Mouse (Mus musculus): ENCODE results near the gene Cox19. TPM values are rescaled to one million over a fixed set of nuclear protein-coding genes. Genes with fewer than 3 reads are reported as not detected.

Gene Cox19
- total and polyA plus RNA-seq, 3 experiments = 53.0 to 73.2 TPM; not detected in 1

DNA sequence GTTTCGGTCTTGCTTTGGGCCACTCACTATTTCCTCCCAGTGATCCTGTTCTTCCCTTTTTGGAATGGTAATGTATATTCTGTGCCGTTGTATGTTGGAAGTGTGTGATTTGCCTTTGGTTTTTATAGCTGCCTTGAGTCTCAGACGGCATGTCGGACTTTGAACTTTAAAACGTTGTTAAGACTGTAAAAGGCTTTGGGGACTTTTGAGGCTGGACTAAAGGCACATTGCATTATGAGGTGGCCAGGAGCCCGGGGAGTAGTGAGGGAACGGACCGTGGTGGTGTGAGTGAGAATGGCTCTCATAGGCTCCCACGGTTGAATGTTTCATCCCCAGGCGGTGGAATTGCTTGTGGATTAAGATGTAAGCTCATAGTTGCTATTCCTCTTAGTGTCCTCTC lies 54.1 kb downstream of the Cox19 start:
- no peak for TF ChIP-seq NELFE (IDR thresholded peaks at IDR 0.05; ENCODE audit: low read depth, low read length)
- TF ChIP-seq GABPA (IDR thresholded peaks at IDR 0.05; ENCODE audit: low read depth, low read length) = no peak
- no peak for TF ChIP-seq CHD1 (IDR thresholded peaks at IDR 0.05; ENCODE audit: low read depth, low read length)
- TF ChIP-seq POLR2A (IDR thresholded peaks at IDR 0.05; ENCODE audit: control insufficient read depth in 1 of 2, insufficient read depth in 1 of 2, low read depth in 1 of 2, low read length in 2 of 2, poor library complexity in 1 of 2) = no peak
- no peak for TF ChIP-seq TAL1 (IDR thresholded peaks at IDR 0.05; ENCODE audit: low read length)
- TF ChIP-seq SMC3 (IDR thresholded peaks at IDR 0.05; ENCODE audit: low read depth, low read length) = no peak
- no peak for TF ChIP-seq MXI1 (IDR thresholded peaks at IDR 0.05; ENCODE audit: low read depth, low read length)
- TF ChIP-seq USF1 (IDR thresholded peaks at IDR 0.05; ENCODE audit: low read depth, low read length) = no peak
- TF ChIP-seq POLR2AphosphoS5 (IDR thresholded peaks at IDR 0.05; ENCODE audit: borderline replicate concordance, low read depth, low read length) = no peak
- H3K9ac ChIP-seq (ENCODE audit: control insufficient read depth, low read depth, low read length, poor library complexity, severe bottlenecking) = no peak overlapping the region
- no peak overlapping the region for H3K4me3 ChIP-seq (ENCODE audit: control insufficient read depth in 1 of 2, insufficient read depth in 1 of 2, low read depth in 2 of 2, low read length in 2 of 2)
- no peaks in the 10 kb centered on the region; a peak in 2 of 4 replicates for H3K36me3 ChIP-seq (ENCODE audit: control insufficient read depth in 1 of 2, insufficient read depth in 2 of 2, low read length in 2 of 2)
- H3K27ac ChIP-seq (ENCODE audit: control insufficient read depth, low read depth, low read length) = no peak overlapping the region
- no peaks in the 10 kb centered on the region for H3K79me2 ChIP-seq (ENCODE audit: control insufficient read depth, insufficient read depth, low read length, poor library complexity)
- no peak for DNase-seq (ENCODE audit: low read depth, low spot score)
- no peaks in the 10 kb centered on the region for H3K9me3 ChIP-seq (replicated peaks; ENCODE audit: insufficient read depth, low read length)
- H3K4me1 ChIP-seq (ENCODE audit: control insufficient read depth in 1 of 2, insufficient read depth in 2 of 2, low read length in 2 of 2) = no peaks in the 10 kb centered on the region
- H3K27me3 ChIP-seq (ENCODE audit: control insufficient read depth in 1 of 2, insufficient read depth in 2 of 2, low read length in 2 of 2) = no peaks in the 10 kb centered on the region

DNA sequence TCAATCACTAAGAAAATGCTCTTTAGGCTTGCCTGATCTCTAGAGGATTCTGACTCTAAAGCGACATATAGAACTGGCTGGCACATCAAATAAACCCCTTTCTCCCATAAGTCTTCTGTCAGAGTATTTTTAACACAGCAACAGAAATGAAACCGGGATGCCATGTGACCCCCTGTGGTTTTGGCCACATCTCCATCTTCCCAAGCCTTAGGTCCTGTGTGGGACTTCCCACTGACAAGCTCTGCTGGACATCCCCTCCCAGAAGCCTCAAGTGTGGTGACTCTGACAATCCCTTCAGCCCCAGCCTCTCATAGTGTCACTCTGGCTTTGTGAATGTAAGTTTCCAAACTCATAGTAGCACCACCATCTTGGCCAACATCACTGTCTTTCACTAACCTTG lies 57.1 kb downstream of the Cox19 start:
- H3K79me2 ChIP-seq (ENCODE audit: control insufficient read depth, insufficient read depth, low read length, poor library complexity) = no peaks in the 10 kb centered on the region
- no peak overlapping the region for H3K27ac ChIP-seq (ENCODE audit: control insufficient read depth, low read depth, low read length)
- TF ChIP-seq E2F4 (IDR thresholded peaks at IDR 0.05; ENCODE audit: borderline replicate concordance, low read depth, low read length) (no peak), ELF1 (IDR thresholded peaks at IDR 0.05; ENCODE audit: low read depth, low read length) (no peak), TBP (IDR thresholded peaks at IDR 0.05; ENCODE audit: low read depth, low read length) (no peak), ZMIZ1 (IDR thresholded peaks at IDR 0.05; ENCODE audit: low read depth, low read length) (no peak), MAX (IDR thresholded peaks at IDR 0.05; ENCODE audit: low read length) (no peak), EP300 (IDR thresholded peaks at IDR 0.05; ENCODE audit: low read depth in 1 of 2, low read length in 2 of 2) (no peak), MAZ (IDR thresholded peaks at IDR 0.05; ENCODE audit: low read depth, low read length) (no peak), GABPA (IDR thresholded peaks at IDR 0.05; ENCODE audit: low read depth, low read length) (no peak), CHD2 (IDR thresholded peaks at IDR 0.05; ENCODE audit: low read length) (no peak), GATA1 (IDR thresholded peaks at IDR 0.05; ENCODE audit: low read depth, low read length) (no peak), BHLHE40 (IDR thresholded peaks at IDR 0.05; ENCODE audit: borderline replicate concordance, low read depth, low read length) (no peak), USF2 (IDR thresholded peaks at IDR 0.05; ENCODE audit: borderline replicate concordance in 1 of 2, insufficient read depth in 1 of 2, low read depth in 1 of 2, low read length in 2 of 2) (no peak), RAD21 (IDR thresholded peaks at IDR 0.05; ENCODE audit: low read depth, low read length) (no peak), MYB (IDR thresholded peaks at IDR 0.05; ENCODE audit: low read depth, low read length) (no peak)
- H3K4me1 ChIP-seq (ENCODE audit: control insufficient read depth in 1 of 2, insufficient read depth in 2 of 2, low read length in 2 of 2) = peaks cover 0 to 4% of the 10 kb centered on the region in 2 experiments; a peak in 2 of 4 replicates
- H3K27me3 ChIP-seq (ENCODE audit: control insufficient read depth in 1 of 2, insufficient read depth in 2 of 2, low read length in 2 of 2) = no peaks in the 10 kb centered on the region
- no peak overlapping the region for H3K4me3 ChIP-seq (ENCODE audit: control insufficient read depth in 1 of 2, insufficient read depth in 1 of 2, low read depth in 2 of 2, low read length in 2 of 2)
- no peaks in the 10 kb centered on the region for H3K9me3 ChIP-seq (replicated peaks; ENCODE audit: insufficient read depth, low read length)
- no peak overlapping the region for H3K9ac ChIP-seq (ENCODE audit: control insufficient read depth, low read depth, low read length, poor library complexity, severe bottlenecking)
- DNase-seq (ENCODE audit: low read depth, low spot score) = no peak
- H3K36me3 ChIP-seq (ENCODE audit: control insufficient read depth in 1 of 2, insufficient read depth in 2 of 2, low read length in 2 of 2) = peaks cover 0 to 3% of the 10 kb centered on the region in 2 experiments; a peak in 3 of 4 replicates
